Comparison of ENCODE assay signal across 18 mouse cellular contexts in the genomic region with DNA sequence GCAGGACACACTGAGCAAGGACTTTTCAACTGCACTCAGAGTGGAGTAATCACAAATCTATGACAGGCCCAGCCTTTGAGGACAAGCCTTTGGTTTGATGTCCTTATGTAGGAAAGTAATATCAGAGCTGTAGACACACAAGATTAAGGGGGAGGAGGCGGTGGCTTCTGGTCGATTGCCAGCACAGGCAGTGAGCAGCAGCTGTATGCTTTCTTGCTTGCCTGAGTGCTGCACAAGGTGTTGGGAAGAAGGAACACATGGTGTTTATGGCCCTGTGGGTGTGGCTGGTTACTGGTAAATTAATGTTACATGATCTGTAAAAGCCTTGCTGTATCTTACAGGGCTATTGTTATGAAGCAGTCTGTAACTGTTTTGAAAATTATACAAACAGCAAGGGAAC. TPM values are rescaled to one million over a fixed set of nuclear protein-coding genes. Genes with fewer than 3 reads are reported as not detected.
A peak's percentile ranks its signal among the peaks of the same experiment; 100 is the strongest.
DNase-seq lines count a peak whose midpoint lies in the region; ATAC-seq lines count a peak whose summit lies in the region.
"Had no signal": no experiment of that assay in that cellular context is flagged by ENCODE, and none has a peak within 500 bp of the region (broad histone marks: within the 10 kb centered on the region; RNA-seq: fewer than 3 reads in every experiment).

No protein-coding gene starts in this region.

- H3K27me3 ChIP-seq in lung, embryonic 16.5 days (ENCODE audit: control insufficient read depth, insufficient read depth, low read depth, low read length), result no peaks in the 10 kb centered on the region
- H3K27me3 ChIP-seq: embryonic facial prominence, embryonic 13.5 days; liver, embryonic 15.5 days; neural tube, embryonic 15.5 days; Patski had no signal

- H3K27ac ChIP-seq in lung, embryonic 16.5 days (ENCODE audit: low read length), result peak overlapping the region; percentile 56
- H3K27ac ChIP-seq: embryonic facial prominence, embryonic 13.5 days; liver, embryonic 15.5 days; neural tube, embryonic 15.5 days had no signal

- H3K9me3 ChIP-seq in lung, embryonic 16.5 days (ENCODE audit: control insufficient read depth, low read length), result no peaks in the 10 kb centered on the region
- H3K9me3 ChIP-seq: embryonic facial prominence, embryonic 13.5 days; liver, embryonic 15.5 days; neural tube, embryonic 15.5 days had no signal

- no peak overlapping the region for H3K4me3 ChIP-seq in lung, embryonic 16.5 days (ENCODE audit: low read length)
- H3K4me3 ChIP-seq: embryonic facial prominence, embryonic 13.5 days; liver, embryonic 15.5 days; neural tube, embryonic 15.5 days had no signal

- ATAC-seq in lung, embryonic 16.5 days (ENCODE audit: low read depth), result peak; percentile 90
- ATAC-seq: CD4-positive, CD25-positive, alpha-beta regulatory T cell, adult 4 months; forebrain, postnatal 0 days; hindbrain, embryonic 16.5 days; Patski had no signal

- intact Hi-C loops in heart, postnatal 36 days (cut with DNase I), result no loop called here

- H3K36me3 ChIP-seq in lung, embryonic 16.5 days (ENCODE audit: control insufficient read depth, insufficient read depth, low read length), result no peaks in the 10 kb centered on the region
- H3K36me3 ChIP-seq: liver, embryonic 15.5 days; neural tube, embryonic 15.5 days had no signal

- H3K4me2 ChIP-seq in lung, embryonic 16.5 days (ENCODE audit: low read depth, low read length), result no peak overlapping the region
- H3K4me2 ChIP-seq: embryonic facial prominence, embryonic 13.5 days; liver, embryonic 15.5 days; neural tube, embryonic 15.5 days had no signal

- peak; percentile 83 for DNase-seq in heart, adult 11 months
- no peak for DNase-seq in heart, postnatal 36 days
- DNase-seq in urinary bladder, postnatal 14 days (ENCODE audit: low spot score), result peak; percentile 52
- DNase-seq in urinary bladder, postnatal 4 days (ENCODE audit: low spot score in 2 of 2), result no peak
- no peak for DNase-seq in cerebellum, adult 11-12 months
- DNase-seq in layer of hippocampus, adult 11-12 months (ENCODE audit: low spot score), result no peak
- DNase-seq in spleen, postnatal 36 days (ENCODE audit: low spot score in 2 of 2), result no peak
- DNase-seq: cerebellum, adult 9-11 months; forebrain, postnatal 0 days; kidney, postnatal 14 days; right cerebral cortex, postnatal 14 days had no signal

- 34% methylated on average over 2 of the region's 2 CpGs for WGBS in lung, embryonic 16.5 days

- peaks cover 30% of the 10 kb centered on the region for H3K4me1 ChIP-seq in lung, embryonic 16.5 days (replicated peaks; ENCODE audit: control insufficient read depth, insufficient read depth, low read length)
- H3K4me1 ChIP-seq: liver, embryonic 15.5 days; neural tube, embryonic 15.5 days had no signal

- no peak overlapping the region for H3K9ac ChIP-seq in lung, embryonic 16.5 days (ENCODE audit: low read length)
- H3K9ac ChIP-seq: embryonic facial prominence, embryonic 13.5 days; forebrain, postnatal 0 days; liver, embryonic 15.5 days; neural tube, embryonic 15.5 days had no signal

RNA-seq across cellular contexts. Expression of a gene that starts 9.4 kb away (rescaled TPM):
- 10 to 100 TPM; 12.7 to 13.9 TPM for total RNA-seq in heart, postnatal 36 days (2021)
- 14.1 and 14.6 TPM in 2 replicates for polyA plus RNA-seq in lung, embryonic 16.5 days (2015; fragmentation: Nextera tagmentation; extraction: Ambion mirVana)

RNA-seq across cellular contexts. Expression of a gene that starts 19.8 kb away (rescaled TPM):
- 1 to 10 TPM; 4.6 to 4.9 TPM for total RNA-seq in heart, postnatal 36 days (2021)
- 2.4 TPM in 2 replicates for polyA plus RNA-seq in lung, embryonic 16.5 days (2015; fragmentation: Nextera tagmentation; extraction: Ambion mirVana)

Comparison
In these comparisons a context has a peak if more than half of its experiments do, and no peak if none do; other contexts are left out.
1. DNase-seq: peak in heart, adult 11 months (single experiment) and urinary bladder, postnatal 14 days (single experiment); none in heart, postnatal 36 days (0 of 2), urinary bladder, postnatal 4 days (0 of 2), cerebellum, adult 11-12 months (single experiment), layer of hippocampus, adult 11-12 months (single experiment) and spleen, postnatal 36 days (0 of 2).